Mouse (Mus musculus): ENCODE results near the gene Grk5. TPM values are rescaled to one million over a fixed set of nuclear protein-coding genes. Genes with fewer than 3 reads are reported as not detected.
"Not testable (repeated sequence)": the region's sequence is repeated elsewhere in the genome, so short reads cannot be mapped to it uniquely, and the experiment has no call there.

The Grk5 gene
- polyA plus RNA-seq (2014; fragmentation: Nextera tagmentation; extraction: Ambion mirVana) = 2.6 and 2.8 TPM in 2 replicates

GRCm38 (mm10) chr19:60889714-60890315 lies at the start of gene Grk5:
TSS of gene Grk5 (plus strand) at chr19:60889749.
- under 1% methylated on average over 55 of the region's 55 CpGs for WGBS
- H3K36me3 ChIP-seq (ENCODE audit: control insufficient read depth, insufficient read depth, low read length) = no peaks in the 10 kb centered on the region

GRCm38 (mm10) chr19:60843324-60843723 lies 46.2 kb upstream of the Grk5 start:
- Histone ChIP-seq H3K27ac (ENCODE audit: low read depth, low read length) (no peak overlapping the region), H3K9me3 (ENCODE audit: control insufficient read depth, low read length) (no peaks in the 10 kb centered on the region), H3K9ac (ENCODE audit: low read length) (no peak overlapping the region), H3K36me3 (ENCODE audit: control insufficient read depth, insufficient read depth, low read length) (no peaks in the 10 kb centered on the region; the same call in 1 of the 2 replicates), H3K4me3 (ENCODE audit: low read depth, low read length) (no peak overlapping the region), H3K27me3 (ENCODE audit: control insufficient read depth, insufficient read depth, low read length) (no peaks in the 10 kb centered on the region), H3K4me2 (ENCODE audit: low read depth, low read length, severe bottlenecking) (no peak overlapping the region), H3K4me1 (replicated peaks; ENCODE audit: control insufficient read depth, insufficient read depth, low read length) (no peaks in the 10 kb centered on the region)
- DNase-seq (ENCODE audit: low spot score) = no peak
- ATAC-seq (replicated peaks; ENCODE audit: low FRiP score) = no peak

More at GRCm38 (mm10) chr19:60889714-60890315, at the start of gene Grk5:
- Histone ChIP-seq H3K9ac (ENCODE audit: low read length) (peak within 1 kb of the TSS; percentile 95), H3K27me3 (ENCODE audit: control insufficient read depth, insufficient read depth, low read length) (no peaks in the 10 kb centered on the region), H3K4me3 (ENCODE audit: low read depth, low read length) (peak within 1 kb of the TSS; percentile 75), H3K9me3 (ENCODE audit: control insufficient read depth, low read length) (no peaks in the 10 kb centered on the region), H3K4me2 (ENCODE audit: low read depth, low read length, severe bottlenecking) (peak within 1 kb of the TSS; percentile 84), H3K27ac (ENCODE audit: low read depth, low read length) (peak within 1 kb of the TSS; percentile 95), H3K4me1 (replicated peaks; ENCODE audit: control insufficient read depth, insufficient read depth, low read length) (peaks cover 3% of the 10 kb centered on the region; the same call in 1 of the 2 replicates)
- ATAC-seq (replicated peaks; ENCODE audit: low FRiP score) (peak; percentile 98), DNase-seq (ENCODE audit: low spot score) (peak; percentile 96)

DNA sequence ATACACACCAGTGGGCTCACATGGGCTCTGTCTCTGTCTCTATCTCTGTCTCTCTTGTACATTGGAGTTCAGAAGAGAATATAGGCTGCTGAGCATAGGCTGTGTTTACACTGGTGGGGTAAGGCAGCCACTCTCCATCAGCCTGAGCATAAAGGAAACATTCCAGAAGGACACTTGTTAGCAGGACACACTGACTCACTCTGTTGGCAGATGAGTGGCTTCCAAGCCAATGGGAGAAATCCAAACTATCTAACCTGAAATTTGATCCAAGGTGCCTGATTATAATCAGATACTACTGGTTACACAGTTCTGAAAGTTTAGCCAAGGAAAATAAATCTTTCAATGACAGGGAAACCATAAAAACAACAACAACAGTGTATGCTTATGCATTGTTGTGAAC lies 43.8 kb upstream of the Grk5 start:
- ATAC-seq (replicated peaks; ENCODE audit: low FRiP score) = no peak
- no peak for DNase-seq (ENCODE audit: low spot score)

GRCm38 (mm10) chr19:60860868-60861700 lies 28.5 kb upstream of the Grk5 start, which contains the start of gene Sfxn4:
TSS of gene Sfxn4 (minus strand) at chr19:60861479.
- ATAC-seq (replicated peaks; ENCODE audit: low FRiP score) = peak; percentile 99
- 4% methylated on average over 30 of the region's 30 CpGs for WGBS
- Histone ChIP-seq H3K9ac (ENCODE audit: low read length) (peak within 1 kb of the TSS; percentile 72), H3K4me2 (ENCODE audit: low read depth, low read length, severe bottlenecking) (peak within 1 kb of the TSS; percentile 62), H3K36me3 (ENCODE audit: control insufficient read depth, insufficient read depth, low read length) (no peaks in the 10 kb centered on the region), H3K4me3 (ENCODE audit: low read depth, low read length) (peak within 1 kb of the TSS; percentile 49), H3K4me1 (replicated peaks; ENCODE audit: control insufficient read depth, insufficient read depth, low read length) (no peaks in the 10 kb centered on the region), H3K27ac (ENCODE audit: low read depth, low read length) (peak within 1 kb of the TSS; percentile 31; the same call in 1 of the 2 replicates), H3K27me3 (ENCODE audit: control insufficient read depth, insufficient read depth, low read length) (no peaks in the 10 kb centered on the region), H3K9me3 (ENCODE audit: control insufficient read depth, low read length) (no peaks in the 10 kb centered on the region)
- DNase-seq (ENCODE audit: low spot score) = peak; percentile 92

More for the DNA sequence above, 43.8 kb upstream of the Grk5 start:
- Histone ChIP-seq H3K4me2 (ENCODE audit: low read depth, low read length, severe bottlenecking) (no peak overlapping the region), H3K4me1 (replicated peaks; ENCODE audit: control insufficient read depth, insufficient read depth, low read length) (no peaks in the 10 kb centered on the region), H3K36me3 (ENCODE audit: control insufficient read depth, insufficient read depth, low read length) (no peaks in the 10 kb centered on the region), H3K9ac (ENCODE audit: low read length) (no peak overlapping the region), H3K27me3 (ENCODE audit: control insufficient read depth, insufficient read depth, low read length) (no peaks in the 10 kb centered on the region), H3K4me3 (ENCODE audit: low read depth, low read length) (no peak overlapping the region), H3K9me3 (ENCODE audit: control insufficient read depth, low read length) (no peaks in the 10 kb centered on the region), H3K27ac (ENCODE audit: low read depth, low read length) (no peak overlapping the region)

GRCm38 (mm10) chr19:60866169-60866568 lies 23.4 kb upstream of the Grk5 start:
- not testable (repeated sequence) for H3K36me3 ChIP-seq (ENCODE audit: control insufficient read depth, insufficient read depth, low read length); H3K4me2 ChIP-seq (ENCODE audit: low read depth, low read length, severe bottlenecking); H3K27me3 ChIP-seq (ENCODE audit: control insufficient read depth, insufficient read depth, low read length); DNase-seq (ENCODE audit: low spot score); H3K4me1 ChIP-seq (replicated peaks; ENCODE audit: control insufficient read depth, insufficient read depth, low read length); ATAC-seq (replicated peaks; ENCODE audit: low FRiP score); H3K4me3 ChIP-seq (ENCODE audit: low read depth, low read length); H3K27ac ChIP-seq (ENCODE audit: low read depth, low read length); H3K9ac ChIP-seq (ENCODE audit: low read length); H3K9me3 ChIP-seq (ENCODE audit: control insufficient read depth, low read length)
- WGBS = 97% methylated on average over 4 of the region's 4 CpGs

DNA sequence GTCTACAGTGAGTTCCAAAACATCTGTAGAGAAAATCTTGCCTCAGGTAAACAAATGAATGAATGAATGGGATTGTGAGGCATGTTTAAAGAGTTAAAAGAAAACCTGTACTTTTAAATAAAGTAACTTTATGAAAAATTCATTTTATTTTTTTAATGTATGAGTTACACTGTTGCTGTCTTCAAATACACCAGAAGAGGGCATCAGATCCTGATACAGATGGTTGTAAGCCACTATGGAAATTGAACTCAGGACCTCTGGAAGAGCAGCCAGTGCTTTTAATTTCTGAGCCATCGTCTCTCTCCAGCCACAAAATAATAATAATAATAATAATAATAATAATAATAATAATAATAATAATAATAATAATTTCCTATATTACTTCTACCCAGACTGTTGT lies 19.1 kb upstream of the Grk5 start:
- Histone ChIP-seq H3K9me3 (ENCODE audit: control insufficient read depth, low read length) (no peaks in the 10 kb centered on the region), H3K4me2 (ENCODE audit: low read depth, low read length, severe bottlenecking) (no peak overlapping the region), H3K9ac (ENCODE audit: low read length) (no peak overlapping the region), H3K27me3 (ENCODE audit: control insufficient read depth, insufficient read depth, low read length) (no peaks in the 10 kb centered on the region), H3K4me1 (replicated peaks; ENCODE audit: control insufficient read depth, insufficient read depth, low read length) (peaks cover 5% of the 10 kb centered on the region; the same call in 1 of the 2 replicates), H3K4me3 (ENCODE audit: low read depth, low read length) (no peak overlapping the region), H3K36me3 (ENCODE audit: control insufficient read depth, insufficient read depth, low read length) (no peaks in the 10 kb centered on the region; the same call in 1 of the 2 replicates), H3K27ac (ENCODE audit: low read depth, low read length) (no peak overlapping the region)
- ATAC-seq (replicated peaks; ENCODE audit: low FRiP score) = no peak
- no peak for DNase-seq (ENCODE audit: low spot score)
- 90% methylated on average over 1 of the region's 1 CpGs for WGBS

DNA sequence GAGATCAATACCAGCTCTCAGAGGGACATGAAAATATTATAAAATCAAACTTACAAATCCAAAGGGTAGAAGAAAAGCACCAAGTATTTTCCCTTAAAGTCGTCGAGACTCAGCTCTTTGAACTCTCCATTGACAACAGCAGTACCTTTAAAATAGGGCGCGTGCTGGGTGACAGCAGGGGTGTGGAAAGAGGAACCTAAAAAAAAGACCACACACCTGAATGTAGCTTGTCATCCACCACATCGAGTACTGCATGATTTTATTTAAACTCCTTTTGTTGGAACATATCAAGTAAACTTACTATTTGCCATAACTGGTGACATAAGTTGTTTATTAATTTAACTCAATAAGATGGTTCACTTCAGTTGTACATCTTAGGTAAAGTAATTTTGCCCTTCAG lies 18.2 kb upstream of the Grk5 start:
- WGBS = 93% methylated on average over 5 of the region's 5 CpGs
- H3K4me3 ChIP-seq (ENCODE audit: low read depth, low read length) = no peak overlapping the region
- H3K9me3 ChIP-seq (ENCODE audit: control insufficient read depth, low read length) = no peaks in the 10 kb centered on the region
- H3K27me3 ChIP-seq (ENCODE audit: control insufficient read depth, insufficient read depth, low read length) = no peaks in the 10 kb centered on the region
- no peak for DNase-seq (ENCODE audit: low spot score)
- peaks cover 5% of the 10 kb centered on the region; the same call in 1 of the 2 replicates for H3K4me1 ChIP-seq (replicated peaks; ENCODE audit: control insufficient read depth, insufficient read depth, low read length)
- no peaks in the 10 kb centered on the region; the same call in 1 of the 2 replicates for H3K36me3 ChIP-seq (ENCODE audit: control insufficient read depth, insufficient read depth, low read length)
- ATAC-seq (replicated peaks; ENCODE audit: low FRiP score) = no peak
- no peak overlapping the region for H3K4me2 ChIP-seq (ENCODE audit: low read depth, low read length, severe bottlenecking)
- H3K9ac ChIP-seq (ENCODE audit: low read length) = no peak overlapping the region
- no peak overlapping the region for H3K27ac ChIP-seq (ENCODE audit: low read depth, low read length)

- Histone ChIP-seq H3K27ac (ENCODE audit: low read depth, low read length) (no peak overlapping the region), H3K4me3 (ENCODE audit: low read depth, low read length) (no peak overlapping the region), H3K27me3 (ENCODE audit: control insufficient read depth, insufficient read depth, low read length) (no peaks in the 10 kb centered on the region), H3K4me2 (ENCODE audit: low read depth, low read length, severe bottlenecking) (no peak overlapping the region), H3K9me3 (ENCODE audit: control insufficient read depth, low read length) (no peaks in the 10 kb centered on the region), H3K36me3 (ENCODE audit: control insufficient read depth, insufficient read depth, low read length) (no peaks in the 10 kb centered on the region; the same call in 1 of the 2 replicates), H3K4me1 (replicated peaks; ENCODE audit: control insufficient read depth, insufficient read depth, low read length) (peaks cover 5% of the 10 kb centered on the region; the same call in 1 of the 2 replicates), H3K9ac (ENCODE audit: low read length) (no peak overlapping the region)
- DNase-seq (ENCODE audit: low spot score) (no peak), ATAC-seq (replicated peaks; ENCODE audit: low FRiP score) (no peak)
- WGBS = 51% methylated on average over 1 of the region's 1 CpGs
These were observed 17.3 kb upstream of the Grk5 start for GRCm38 (mm10) chr19:60872272-60872671.
